Mouse (Mus musculus): Measurements from ENCODE around the gene Tnpo1. TPM values are rescaled to one million over a fixed set of nuclear protein-coding genes. Genes with fewer than 3 reads are reported as not detected.

Gene Tnpo1
- polyA plus RNA-seq, 1 experiment from 2014 or later, result 24.5 TPM

DNA sequence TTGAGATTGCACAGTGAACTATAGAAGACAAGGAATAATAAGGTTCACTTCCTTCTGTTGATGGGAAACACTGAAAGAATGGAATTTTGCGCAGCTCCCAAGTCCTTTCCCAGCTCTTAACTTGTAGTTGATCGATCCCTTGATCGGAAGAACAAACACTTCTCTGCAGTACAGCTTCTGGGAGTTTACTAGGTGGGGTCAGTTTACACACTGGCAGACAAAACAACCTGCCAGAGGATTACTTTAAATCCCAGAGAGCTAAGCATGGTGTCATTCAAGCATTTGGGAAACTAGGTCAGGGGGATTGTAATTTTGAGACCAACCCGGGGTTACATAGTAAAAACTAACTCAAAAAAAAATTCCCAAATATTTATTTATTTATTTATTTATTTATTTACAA is 22.0 kb upstream of the Tnpo1 start:
- no peak for TF ChIP-seq CTCF (IDR thresholded peaks at IDR 0.05; ENCODE audit: low read depth)
- no peak overlapping the region for H3K4me3 ChIP-seq (ENCODE audit: low read depth, low read length)
- WGBS, result 39% methylated on average over 4 of the region's 4 CpGs
- H3K9me3 ChIP-seq (ENCODE audit: control insufficient read depth), result no peaks in the 10 kb centered on the region
- no peak overlapping the region for H3K27ac ChIP-seq (ENCODE audit: low read depth, low read length)
- H3K4me1 ChIP-seq (replicated peaks; ENCODE audit: control insufficient read depth, insufficient read depth, low read length), result 0 out of 2 replicates have a peak, but pooled peaks cover 11% of the 10 kb centered on the region
- no peak overlapping the region for H3K9ac ChIP-seq (ENCODE audit: low read depth, low read length)
- H3K4me2 ChIP-seq (replicated peaks; ENCODE audit: low read depth), result no peak overlapping the region
- no peaks in the 10 kb centered on the region for H3K36me3 ChIP-seq (ENCODE audit: control insufficient read depth, insufficient read depth)
- H3K27me3 ChIP-seq (replicated peaks; ENCODE audit: control insufficient read depth, insufficient read depth, low read length), result no peaks in the 10 kb centered on the region
- ATAC-seq, result no peak

DNA sequence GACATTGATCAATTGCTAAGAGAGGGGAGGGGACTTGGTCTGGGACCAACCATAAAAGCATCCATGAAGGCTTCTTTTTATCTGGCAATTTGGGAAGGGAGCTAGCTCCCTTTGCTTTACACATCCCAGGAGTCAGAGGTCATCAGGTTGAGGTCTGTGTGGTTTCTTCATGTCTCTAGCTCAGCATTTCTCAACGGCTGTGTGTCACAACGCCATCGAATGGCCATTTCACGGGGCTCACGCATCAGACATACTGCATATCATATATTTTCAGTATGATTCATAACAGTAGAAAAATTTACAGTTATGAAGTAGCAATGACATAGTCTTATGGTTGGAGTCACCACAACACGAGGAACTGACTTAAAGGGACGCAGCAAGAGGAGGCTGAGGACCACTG is 20.2 kb upstream of the Tnpo1 start:
- Histone ChIP-seq H3K9me3 (ENCODE audit: control insufficient read depth) (no peaks in the 10 kb centered on the region), H3K36me3 (ENCODE audit: control insufficient read depth, insufficient read depth) (no peaks in the 10 kb centered on the region), H3K27me3 (replicated peaks; ENCODE audit: control insufficient read depth, insufficient read depth, low read length) (no peaks in the 10 kb centered on the region), H3K27ac (ENCODE audit: low read depth, low read length) (no peak overlapping the region; the same call in 1 of the 2 replicates), H3K9ac (ENCODE audit: low read depth, low read length) (no peak overlapping the region), H3K4me1 (replicated peaks; ENCODE audit: control insufficient read depth, insufficient read depth, low read length) (0 out of 2 replicates have a peak, but pooled peaks cover 11% of the 10 kb centered on the region), H3K4me3 (ENCODE audit: low read depth, low read length) (no peak overlapping the region), H3K4me2 (replicated peaks; ENCODE audit: low read depth) (no peak overlapping the region)
- no peak for ATAC-seq
- no peak for TF ChIP-seq CTCF (IDR thresholded peaks at IDR 0.05; ENCODE audit: low read depth)
- 70% methylated on average over 7 of the region's 7 CpGs for WGBS

DNA sequence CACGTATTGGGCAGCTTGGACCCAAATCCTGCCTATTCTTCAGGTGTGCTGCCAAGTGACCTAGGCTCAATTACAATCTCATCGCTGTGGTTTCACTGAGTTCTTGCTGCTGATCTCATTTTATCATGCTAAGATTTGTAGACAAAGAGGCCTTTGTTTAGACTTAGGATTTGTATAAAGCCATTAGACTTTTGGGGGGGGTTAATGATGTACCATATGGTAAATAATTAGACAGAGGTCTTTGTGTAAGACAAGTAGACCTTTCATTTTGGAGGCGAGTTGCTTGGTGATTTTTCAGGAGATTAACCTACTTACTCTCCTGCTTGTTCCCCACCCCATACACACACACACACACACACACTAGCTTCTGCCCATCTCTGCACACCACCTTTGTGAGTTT is 19.7 kb upstream of the Tnpo1 start:
- H3K27ac ChIP-seq (ENCODE audit: low read depth, low read length), result no peak overlapping the region
- no peak for TF ChIP-seq CTCF (IDR thresholded peaks at IDR 0.05; ENCODE audit: low read depth)
- H3K4me3 ChIP-seq (ENCODE audit: low read depth, low read length), result no peak overlapping the region
- 0 out of 2 replicates have a peak, but pooled peaks cover 11% of the 10 kb centered on the region for H3K4me1 ChIP-seq (replicated peaks; ENCODE audit: control insufficient read depth, insufficient read depth, low read length)
- no peak overlapping the region for H3K9ac ChIP-seq (ENCODE audit: low read depth, low read length)
- H3K9me3 ChIP-seq (ENCODE audit: control insufficient read depth), result no peaks in the 10 kb centered on the region
- no peaks in the 10 kb centered on the region for H3K27me3 ChIP-seq (replicated peaks; ENCODE audit: control insufficient read depth, insufficient read depth, low read length)
- H3K4me2 ChIP-seq (replicated peaks; ENCODE audit: low read depth), result no peak overlapping the region
- no peaks in the 10 kb centered on the region for H3K36me3 ChIP-seq (ENCODE audit: control insufficient read depth, insufficient read depth)
- ATAC-seq, result no peak
- WGBS, result 30% methylated on average over 3 of the region's 3 CpGs

DNA sequence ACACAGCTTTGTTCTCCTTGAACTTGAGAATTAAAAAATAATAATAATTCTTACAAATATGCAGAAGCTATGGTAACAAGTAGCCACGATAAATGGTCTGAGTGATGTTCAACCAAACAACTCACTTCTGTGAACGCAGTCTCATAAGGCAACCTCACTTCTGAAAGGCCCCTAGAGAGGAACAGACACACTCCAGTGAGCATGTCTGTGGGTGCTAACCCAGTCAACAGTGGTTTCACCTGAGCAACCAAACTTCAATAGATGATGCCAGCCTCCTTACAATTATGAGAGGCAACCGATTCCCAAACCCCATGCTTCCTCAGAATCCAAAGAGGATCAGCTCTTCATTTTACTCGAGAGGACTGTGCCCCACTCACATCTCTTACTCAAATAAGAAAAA is 19.2 kb upstream of the Tnpo1 start:
- no peaks in the 10 kb centered on the region for H3K9me3 ChIP-seq (ENCODE audit: control insufficient read depth)
- no peak overlapping the region for H3K9ac ChIP-seq (ENCODE audit: low read depth, low read length)
- WGBS, result 78% methylated on average over 4 of the region's 4 CpGs
- no peak overlapping the region for H3K4me3 ChIP-seq (ENCODE audit: low read depth, low read length)
- no peak for ATAC-seq
- TF ChIP-seq CTCF (IDR thresholded peaks at IDR 0.05; ENCODE audit: low read depth), result no peak
- no peaks in the 10 kb centered on the region for H3K36me3 ChIP-seq (ENCODE audit: control insufficient read depth, insufficient read depth)
- 0 out of 2 replicates have a peak, but pooled peaks cover 11% of the 10 kb centered on the region for H3K4me1 ChIP-seq (replicated peaks; ENCODE audit: control insufficient read depth, insufficient read depth, low read length)
- peak overlapping the region; percentile 55 for H3K4me2 ChIP-seq (replicated peaks; ENCODE audit: low read depth)
- no peaks in the 10 kb centered on the region for H3K27me3 ChIP-seq (replicated peaks; ENCODE audit: control insufficient read depth, insufficient read depth, low read length)
- peak overlapping the region; percentile 79; the same call in 1 of the 2 replicates for H3K27ac ChIP-seq (ENCODE audit: low read depth, low read length)

DNA sequence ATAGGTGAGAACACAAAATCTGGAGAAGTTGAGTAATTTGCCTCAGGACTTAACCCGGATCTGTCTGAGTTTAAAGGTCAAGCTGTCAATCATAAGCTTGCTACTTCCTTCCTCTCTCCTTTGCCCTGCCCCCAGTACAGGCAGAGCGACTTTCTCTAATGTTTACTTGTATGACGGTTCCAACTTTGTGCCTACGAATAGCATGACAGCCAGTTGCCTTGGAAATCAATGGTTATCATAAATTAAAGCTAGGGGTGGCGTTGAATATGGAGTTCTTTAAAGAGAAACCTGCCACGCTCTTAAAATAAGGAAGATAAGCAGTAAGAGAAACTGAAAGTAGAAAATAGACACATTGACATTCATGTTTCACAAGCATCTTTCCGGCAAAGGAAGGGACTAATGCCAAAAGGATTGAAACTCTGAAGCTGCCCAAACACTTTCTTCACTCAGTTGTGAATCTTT is 18.5 kb upstream of the Tnpo1 start:
- Histone ChIP-seq H3K4me3 (ENCODE audit: low read depth, low read length) (peak overlapping the region; percentile 31), H3K4me1 (replicated peaks; ENCODE audit: control insufficient read depth, insufficient read depth, low read length) (0 out of 2 replicates have a peak, but pooled peaks cover 11% of the 10 kb centered on the region), H3K9ac (ENCODE audit: low read depth, low read length) (no peak overlapping the region), H3K27me3 (replicated peaks; ENCODE audit: control insufficient read depth, insufficient read depth, low read length) (no peaks in the 10 kb centered on the region), H3K9me3 (ENCODE audit: control insufficient read depth) (no peaks in the 10 kb centered on the region), H3K27ac (ENCODE audit: low read depth, low read length) (peak overlapping the region; percentile 79), H3K36me3 (ENCODE audit: control insufficient read depth, insufficient read depth) (no peaks in the 10 kb centered on the region), H3K4me2 (replicated peaks; ENCODE audit: low read depth) (peak overlapping the region; percentile 55)
- WGBS, result 15% methylated on average over 7 of the region's 7 CpGs
- peak; percentile 74 for ATAC-seq
- TF ChIP-seq CTCF (IDR thresholded peaks at IDR 0.05; ENCODE audit: low read depth), result no peak

DNA sequence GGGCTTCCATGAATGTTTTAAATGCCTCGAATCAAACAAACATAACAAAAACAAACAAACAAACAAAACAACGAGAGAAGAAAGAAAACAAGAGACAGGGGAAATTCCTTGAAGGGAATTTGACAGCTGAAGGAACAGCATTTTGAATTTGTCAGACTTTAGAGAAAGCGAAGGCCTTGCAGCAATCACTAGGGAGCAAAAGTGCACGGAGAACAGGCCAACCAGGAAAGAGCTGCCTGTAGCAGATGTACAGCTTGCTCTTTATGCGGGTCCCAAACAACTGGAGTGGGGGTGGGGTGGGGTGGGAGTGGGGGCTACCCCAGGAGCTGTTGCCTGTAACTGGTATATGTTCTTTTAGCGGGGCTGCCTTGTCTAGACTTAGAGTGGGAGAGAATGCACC is 16.2 kb upstream of the Tnpo1 start:
- WGBS, result 17% methylated on average over 6 of the region's 6 CpGs

More for the DNA sequence above, 16.2 kb upstream of the Tnpo1 start:
- Histone ChIP-seq H3K4me2 (replicated peaks; ENCODE audit: low read depth) (peak overlapping the region; percentile 43), H3K27ac (ENCODE audit: low read depth, low read length) (peak overlapping the region; percentile 75), H3K27me3 (replicated peaks; ENCODE audit: control insufficient read depth, insufficient read depth, low read length) (no peaks in the 10 kb centered on the region), H3K9me3 (ENCODE audit: control insufficient read depth) (no peaks in the 10 kb centered on the region), H3K36me3 (ENCODE audit: control insufficient read depth, insufficient read depth) (no peaks in the 10 kb centered on the region), H3K9ac (ENCODE audit: low read depth, low read length) (no peak overlapping the region), H3K4me3 (ENCODE audit: low read depth, low read length) (no peak overlapping the region), H3K4me1 (replicated peaks; ENCODE audit: control insufficient read depth, insufficient read depth, low read length) (0 out of 2 replicates have a peak, but pooled peaks cover 9% of the 10 kb centered on the region)
- no peak for ATAC-seq
- TF ChIP-seq CTCF (IDR thresholded peaks at IDR 0.05; ENCODE audit: low read depth), result no peak
